Mouse (Mus musculus): ENCODE results near the gene Bub1.

GRCm38 (mm10) chr2:127774578-127774941, 57.1 kb downstream of the Bub1 start:
- TF ChIP-seq EP300 (IDR thresholded peaks at IDR 0.05) = no peak
- no peak for TF ChIP-seq CTCF (IDR thresholded peaks at IDR 0.05)
